Mouse (Mus musculus) heart, adult 18-20 months (tissue): ENCODE measurements around the gene Rtn4ip1. TPM values are rescaled to one million over a fixed set of nuclear protein-coding genes. Genes with fewer than 3 reads are reported as not detected.

ENCODE experiments used
- DNase-seq, 2 experiments: peaks; one replicate each; pipeline ENCODE4 v3.0.0; 2021 to 2022; ENCODE audit warnings: mixed read lengths in 1 of 2
- total RNA-seq, 2 experiments: library from RNA; stranded (reverse); gene quantifications; 2 replicates each; pipeline ENCODE4 v1.2.3; 2021

Gene Rtn4ip1
- total RNA-seq, 2 experiments from 2014 or later = 66.6 to 69.8 TPM

DNA sequence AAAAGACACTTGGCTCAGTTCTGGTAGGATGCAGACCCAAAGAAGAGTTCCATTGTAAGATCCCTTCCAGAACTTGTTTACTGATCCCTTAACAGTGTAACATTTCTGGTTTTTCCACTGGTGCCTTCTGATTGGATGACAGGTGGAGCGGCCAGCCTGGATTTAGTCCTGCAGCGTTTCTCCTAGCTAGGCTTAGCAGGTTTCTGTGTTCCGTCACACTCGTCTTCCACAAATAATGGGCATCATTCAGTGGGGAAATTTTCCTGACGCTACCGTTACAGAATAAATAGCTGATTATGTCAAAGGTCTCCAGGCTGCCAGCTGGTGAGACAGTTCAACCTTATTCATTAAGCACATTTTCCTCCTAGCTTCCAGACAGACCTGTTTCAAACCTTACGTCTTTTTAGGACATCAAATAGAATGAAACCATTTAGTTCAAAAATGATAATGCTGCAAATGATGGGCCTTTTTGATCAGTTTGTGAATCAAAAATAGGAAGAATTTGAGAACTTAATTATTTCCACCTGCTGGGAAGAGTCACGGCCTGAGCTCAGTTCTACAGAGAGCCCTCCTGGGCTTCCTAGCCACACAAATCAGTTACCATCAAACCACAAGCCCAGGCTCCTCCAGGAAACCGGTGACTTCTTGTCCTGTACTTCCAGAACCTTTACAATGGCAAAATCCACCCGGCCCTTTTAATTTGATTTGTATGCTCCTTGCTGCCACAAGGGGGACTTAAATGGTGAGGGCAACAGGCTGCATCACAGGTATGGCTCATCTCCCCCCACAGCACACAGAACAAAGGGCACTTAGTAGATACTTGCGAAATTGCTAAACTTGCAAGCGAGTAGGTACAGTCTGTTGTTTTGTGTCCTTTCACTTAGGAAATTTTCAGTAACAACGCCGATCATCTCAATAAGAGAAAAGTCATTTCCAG, 100.7 kb downstream of the Rtn4ip1 start:
- DNase-seq = peak in 1 of 2 experiments; percentile 32

DNA sequence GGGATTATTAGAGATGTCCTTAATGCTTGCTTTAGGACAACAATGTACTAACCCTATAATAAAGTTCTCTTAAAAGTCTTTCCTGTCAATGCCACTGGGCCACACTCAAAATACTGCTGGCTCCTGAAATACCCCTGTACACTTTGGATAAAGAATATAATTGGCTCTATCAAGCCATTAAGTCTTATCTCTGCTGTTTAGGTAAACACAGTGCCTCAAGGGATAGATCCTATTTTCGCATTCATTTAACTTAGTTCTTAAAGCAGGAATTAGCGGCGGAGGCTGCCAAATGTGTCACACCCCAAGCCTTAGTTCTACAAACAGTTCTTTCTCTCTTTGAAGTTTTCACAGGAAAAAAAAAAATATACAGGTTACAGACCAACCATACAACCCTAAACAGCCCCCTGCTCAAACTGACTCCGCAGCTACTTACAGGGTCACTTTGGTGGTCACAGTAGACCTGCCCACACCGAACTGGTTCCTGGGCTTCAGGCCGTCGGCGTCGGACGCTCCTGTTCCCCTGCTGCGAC, 101.5 kb downstream of the Rtn4ip1 start:
- DNase-seq = no peak

DNA sequence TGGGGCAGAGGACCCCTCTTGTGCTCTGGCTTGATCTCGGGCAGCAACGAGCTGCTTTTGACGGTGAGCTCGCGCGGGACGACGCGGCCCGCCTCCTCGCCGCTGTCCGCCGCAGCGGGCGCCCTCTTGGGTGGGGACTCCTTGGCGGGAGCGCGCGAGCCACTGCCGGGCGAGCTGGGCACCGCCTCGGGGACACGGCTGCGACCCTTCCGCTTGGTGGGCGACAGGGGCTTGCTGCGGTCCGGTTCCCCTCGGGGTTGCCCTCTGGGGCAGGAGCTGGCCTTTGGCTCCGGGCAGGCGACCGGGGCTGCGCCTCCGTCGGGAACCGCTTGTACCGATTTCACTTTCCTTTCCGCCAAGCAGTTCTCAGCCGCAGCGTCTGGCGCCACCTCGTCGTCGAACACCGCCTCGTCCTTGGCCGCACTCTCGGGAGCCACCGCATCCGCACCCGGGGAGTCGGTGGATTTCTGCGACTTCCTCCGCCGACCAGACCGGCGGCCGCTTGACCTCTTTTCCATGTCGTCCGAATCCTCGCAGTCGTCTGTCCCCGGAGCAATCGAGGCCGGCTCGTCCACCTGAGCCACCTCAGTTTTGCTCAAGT, 102.0 kb downstream of the Rtn4ip1 start:
- peak; percentile 75 to 83 for DNase-seq

DNA sequence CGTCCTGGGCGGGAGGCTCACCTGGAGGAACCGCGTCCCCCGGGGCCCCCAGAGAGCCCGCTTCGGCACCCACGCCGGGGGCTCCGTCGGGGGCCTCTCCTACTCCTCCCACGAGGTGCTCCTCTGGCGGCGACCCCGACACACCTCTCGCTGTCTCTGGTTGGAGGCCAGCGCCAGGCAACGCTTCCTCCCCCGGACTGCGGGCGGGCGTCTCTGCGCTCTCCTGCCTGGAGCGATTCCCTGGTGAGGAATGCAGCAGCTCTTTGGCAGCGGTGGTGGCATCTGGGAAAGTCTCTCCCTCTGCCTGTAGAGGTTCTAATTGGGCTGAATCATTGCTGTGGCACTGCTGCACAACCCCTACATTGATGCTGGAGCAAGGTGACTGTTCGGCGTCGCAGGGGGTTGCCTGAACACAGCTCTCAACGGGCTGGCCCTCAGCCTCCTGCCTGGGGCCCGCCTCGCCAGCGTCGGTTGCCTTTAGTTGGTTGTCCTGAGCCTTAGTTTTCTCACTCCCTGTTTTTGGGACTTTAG, 102.7 kb downstream of the Rtn4ip1 start:
- peak; percentile 35 to 47 for DNase-seq

DNA sequence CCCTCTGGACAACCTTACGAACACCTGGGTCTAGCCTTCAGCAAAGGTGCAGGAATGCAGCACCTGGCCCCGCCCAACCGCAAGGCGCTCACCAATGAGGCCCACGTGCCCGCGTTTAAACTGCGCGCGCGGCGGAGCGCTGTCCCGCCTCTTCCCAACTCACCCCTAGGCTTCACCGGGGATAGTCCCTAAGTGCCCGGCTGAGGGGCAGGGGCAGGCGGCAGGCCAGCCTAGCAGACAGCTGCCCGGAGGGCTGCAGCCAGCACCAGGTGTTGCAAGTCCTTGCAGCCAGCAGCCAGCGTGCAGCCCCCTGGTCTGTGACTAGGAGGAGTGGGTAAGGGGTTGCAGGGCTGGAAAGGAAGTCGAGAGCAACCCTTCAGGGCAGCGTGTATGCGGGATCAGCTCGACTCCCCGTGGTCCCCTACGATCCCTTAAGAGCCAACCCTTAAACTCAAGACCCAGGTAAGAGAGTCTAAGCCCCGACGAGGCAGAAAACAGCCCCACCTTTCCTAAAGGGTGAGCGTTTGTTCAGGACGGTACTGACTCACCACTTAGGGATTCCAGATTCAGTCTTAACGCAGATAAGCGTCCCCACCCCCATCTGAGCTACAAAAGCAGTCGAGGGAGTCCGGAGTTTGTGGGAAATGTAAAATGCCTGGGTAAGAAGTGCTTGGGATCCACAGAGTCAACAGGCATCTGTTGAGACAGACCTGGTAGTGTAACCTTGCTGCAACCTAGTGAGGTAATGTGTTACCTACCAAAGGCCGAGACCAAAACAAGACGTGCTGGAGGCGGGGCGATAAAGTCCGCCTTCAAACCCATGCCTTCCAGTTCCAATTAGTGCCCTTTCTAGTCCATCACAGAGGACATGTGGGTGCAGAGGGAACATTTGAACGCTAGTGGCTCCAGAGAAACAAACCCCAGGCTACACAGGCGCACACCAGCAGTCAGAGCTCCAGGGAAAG, 104.4 kb downstream of the Rtn4ip1 start:
- peak in 1 of 2 experiments; percentile 18 for DNase-seq

Other genes starting within 250 kb of the Rtn4ip1 start
- gene Qrsl1, start 62 bp upstream of the Rtn4ip1 start, total RNA-seq = 10 to 100 TPM; 25.8 to 33.3 TPM
- 1 to 10 TPM; 3.0 to 3.7 TPM for gene Crybg1, start 247.0 kb downstream of the Rtn4ip1 start, total RNA-seq